Mouse (Mus musculus): Measurements from ENCODE around the gene Zfp595. TPM values are rescaled to one million over a fixed set of nuclear protein-coding genes. Genes with fewer than 3 reads are reported as not detected.
"Not testable (repeated sequence)": the region's sequence is repeated elsewhere in the genome, so short reads cannot be mapped to it uniquely, and the experiment has no call there.

Gene Zfp595
- total and polyA plus RNA-seq, 2 experiments, result 0.48 to 4.9 TPM

- Histone ChIP-seq H3K27me3 (ENCODE audit: control insufficient read depth, insufficient read depth, low read length) (no peaks in the 10 kb centered on the region), H3K4me3 (ENCODE audit: insufficient read depth, low read depth, low read length) (no peak overlapping the region), H3K79me2 (ENCODE audit: control insufficient read depth, insufficient read depth, low read length) (no peaks in the 10 kb centered on the region), H3K36me3 (ENCODE audit: control insufficient read depth, insufficient read depth, low read length) (peaks cover 29% of the 10 kb centered on the region), H3K4me1 (ENCODE audit: control insufficient read depth, insufficient read depth, low read length) (no peaks in the 10 kb centered on the region), H3K9ac (ENCODE audit: low read depth, low read length) (no peak overlapping the region), H3K27ac (replicated peaks; ENCODE audit: insufficient read depth, low read depth, low read length) (no peak overlapping the region)
- TF ChIP-seq CTCF (IDR thresholded peaks at IDR 0.05; ENCODE audit: low read depth, low read length), result no peak
- no peak for TF ChIP-seq POLR2A (IDR thresholded peaks at IDR 0.05; ENCODE audit: extremely low read depth, insufficient read depth, low read length)
- no peak for DNase-seq (ENCODE audit: extremely low read depth, low read depth, low spot score)
- WGBS, result 93% methylated on average over 2 of the region's 2 CpGs
These were observed 11.1 kb upstream of the Zfp595 start for GRCm38 (mm10) chr13:67343422-67343821.

- Histone ChIP-seq H3K4me1 (ENCODE audit: control insufficient read depth, insufficient read depth, low read length) (peaks cover 5% of the 10 kb centered on the region; the same call in 1 of the 2 replicates), H3K27me3 (ENCODE audit: control insufficient read depth, insufficient read depth, low read length) (no peaks in the 10 kb centered on the region), H3K27ac (replicated peaks; ENCODE audit: insufficient read depth, low read depth, low read length) (peak overlapping the region; percentile 78), H3K36me3 (ENCODE audit: control insufficient read depth, insufficient read depth, low read length) (no peaks in the 10 kb centered on the region), H3K4me3 (ENCODE audit: insufficient read depth, low read depth, low read length) (peak overlapping the region; percentile 63; the same call in 1 of the 2 replicates), H3K79me2 (ENCODE audit: control insufficient read depth, insufficient read depth, low read length) (peaks cover 9% of the 10 kb centered on the region; the same call in 1 of the 2 replicates), H3K9ac (ENCODE audit: low read depth, low read length) (no peak overlapping the region)
- DNase-seq (ENCODE audit: extremely low read depth, low read depth, low spot score), result no peak
- 72% methylated on average over 1 of the region's 1 CpGs for WGBS
- TF ChIP-seq POLR2A (IDR thresholded peaks at IDR 0.05; ENCODE audit: extremely low read depth, insufficient read depth, low read length), result no peak
- no peak for TF ChIP-seq CTCF (IDR thresholded peaks at IDR 0.05; ENCODE audit: low read depth, low read length)
These were observed 507 bp upstream of the Zfp595 start for GRCm38 (mm10) chr13:67332877-67333276.

- 18% methylated on average over 5 of the region's 5 CpGs for WGBS
- H3K36me3 ChIP-seq (ENCODE audit: control insufficient read depth, insufficient read depth, low read length), result no peaks in the 10 kb centered on the region
- H3K79me2 ChIP-seq (ENCODE audit: control insufficient read depth, insufficient read depth, low read length), result no peaks in the 10 kb centered on the region
- no peaks in the 10 kb centered on the region for H3K27me3 ChIP-seq (ENCODE audit: control insufficient read depth, insufficient read depth, low read length)
- TF ChIP-seq POLR2A (IDR thresholded peaks at IDR 0.05; ENCODE audit: extremely low read depth, insufficient read depth, low read length), result no peak
- TF ChIP-seq CTCF (IDR thresholded peaks at IDR 0.05; ENCODE audit: low read depth, low read length), result no peak
- no peak overlapping the region for H3K4me3 ChIP-seq (ENCODE audit: insufficient read depth, low read depth, low read length)
- no peak for DNase-seq (ENCODE audit: extremely low read depth, low read depth, low spot score)
- H3K9ac ChIP-seq (ENCODE audit: low read depth, low read length), result no peak overlapping the region
- H3K4me1 ChIP-seq (ENCODE audit: control insufficient read depth, insufficient read depth, low read length), result no peaks in the 10 kb centered on the region
- H3K27ac ChIP-seq (replicated peaks; ENCODE audit: insufficient read depth, low read depth, low read length), result no peak overlapping the region
These were observed 25.7 kb downstream of the Zfp595 start for GRCm38 (mm10) chr13:67306718-67307117.

- peak within 1 kb of the TSS; percentile 76 for H3K27ac ChIP-seq (replicated peaks; ENCODE audit: insufficient read depth, low read depth, low read length)
These were observed 26.3 kb downstream of the Zfp595 start, which contains the start of gene Zfp457 for GRCm38 (mm10) chr13:67305822-67306672. TSS of gene Zfp457 (minus strand) at chr13:67306485.

GRCm38 (mm10) chr13:67278314-67278713 lies 54.1 kb downstream of the Zfp595 start, which contains the start of gene Zfp458:
TSS of gene Zfp458 (minus strand) at chr13:67278466.
- Histone ChIP-seq H3K79me2 (ENCODE audit: control insufficient read depth, insufficient read depth, low read length) (no peaks in the 10 kb centered on the region), H3K27ac (replicated peaks; ENCODE audit: insufficient read depth, low read depth, low read length) (no peak within 1 kb of the TSS), H3K36me3 (ENCODE audit: control insufficient read depth, insufficient read depth, low read length) (no peaks in the 10 kb centered on the region), H3K9ac (ENCODE audit: low read depth, low read length) (no peak within 1 kb of the TSS), H3K4me3 (ENCODE audit: insufficient read depth, low read depth, low read length) (no peak within 1 kb of the TSS), H3K27me3 (ENCODE audit: control insufficient read depth, insufficient read depth, low read length) (0 out of 2 replicates have a peak, but pooled peaks cover 3% of the 10 kb centered on the region), H3K4me1 (ENCODE audit: control insufficient read depth, insufficient read depth, low read length) (no peaks in the 10 kb centered on the region)
- DNase-seq (ENCODE audit: extremely low read depth, low read depth, low spot score), result peak; percentile 4
- TF ChIP-seq POLR2A (IDR thresholded peaks at IDR 0.05; ENCODE audit: extremely low read depth, insufficient read depth, low read length) (no peak), CTCF (IDR thresholded peaks at IDR 0.05; ENCODE audit: low read depth, low read length) (no peak)
- WGBS, result 45% methylated on average over 7 of the region's 7 CpGs

More at GRCm38 (mm10) chr13:67305822-67306672, 26.3 kb downstream of the Zfp595 start, which contains the start of gene Zfp457:
- H3K79me2 ChIP-seq (ENCODE audit: control insufficient read depth, insufficient read depth, low read length), result no peaks in the 10 kb centered on the region
- peak within 1 kb of the TSS; percentile 58 for H3K9ac ChIP-seq (ENCODE audit: low read depth, low read length)
- no peaks in the 10 kb centered on the region for H3K27me3 ChIP-seq (ENCODE audit: control insufficient read depth, insufficient read depth, low read length)
- no peaks in the 10 kb centered on the region for H3K36me3 ChIP-seq (ENCODE audit: control insufficient read depth, insufficient read depth, low read length)
- peak; percentile 94 for DNase-seq (ENCODE audit: extremely low read depth, low read depth, low spot score)
- H3K4me3 ChIP-seq (ENCODE audit: insufficient read depth, low read depth, low read length), result peak within 1 kb of the TSS; percentile 60
- TF ChIP-seq POLR2A (IDR thresholded peaks at IDR 0.05; ENCODE audit: extremely low read depth, insufficient read depth, low read length), result 0 out of 2 replicates have a peak, but pooled peaks have one; percentile 12
- no peak for TF ChIP-seq CTCF (IDR thresholded peaks at IDR 0.05; ENCODE audit: low read depth, low read length)
- WGBS, result 6% methylated on average over 16 of the region's 16 CpGs
- no peaks in the 10 kb centered on the region for H3K4me1 ChIP-seq (ENCODE audit: control insufficient read depth, insufficient read depth, low read length)

GRCm38 (mm10) chr13:67269383-67270065 lies 62.8 kb downstream of the Zfp595 start:
- H3K36me3 ChIP-seq (ENCODE audit: control insufficient read depth, insufficient read depth, low read length); H3K4me1 ChIP-seq (ENCODE audit: control insufficient read depth, insufficient read depth, low read length); DNase-seq (ENCODE audit: extremely low read depth, low read depth, low spot score); H3K27me3 ChIP-seq (ENCODE audit: control insufficient read depth, insufficient read depth, low read length); H3K79me2 ChIP-seq (ENCODE audit: control insufficient read depth, insufficient read depth, low read length): not testable (repeated sequence)
- Histone ChIP-seq H3K27ac (replicated peaks; ENCODE audit: insufficient read depth, low read depth, low read length) (peak overlapping the region; percentile 37), H3K4me3 (ENCODE audit: insufficient read depth, low read depth, low read length) (peak overlapping the region; percentile 82), H3K9ac (ENCODE audit: low read depth, low read length) (peak overlapping the region; percentile 45; the same call in 1 of the 2 replicates)
- 44% methylated on average over 9 of the region's 9 CpGs for WGBS

Data from liver, adult 2 months (tissue).